Mouse (Mus musculus): ENCODE data around the gene Gm49339. TPM values are rescaled to one million over a fixed set of nuclear protein-coding genes. Genes with fewer than 3 reads are reported as not detected.
"Not testable (repeated sequence)": the region's sequence is repeated elsewhere in the genome, so short reads cannot be mapped to it uniquely, and the experiment has no call there.

The Gm49339 gene
- 1.2 and 1.6 TPM in 2 replicates for polyA plus RNA-seq (2012; rRNA removed)

DNA sequence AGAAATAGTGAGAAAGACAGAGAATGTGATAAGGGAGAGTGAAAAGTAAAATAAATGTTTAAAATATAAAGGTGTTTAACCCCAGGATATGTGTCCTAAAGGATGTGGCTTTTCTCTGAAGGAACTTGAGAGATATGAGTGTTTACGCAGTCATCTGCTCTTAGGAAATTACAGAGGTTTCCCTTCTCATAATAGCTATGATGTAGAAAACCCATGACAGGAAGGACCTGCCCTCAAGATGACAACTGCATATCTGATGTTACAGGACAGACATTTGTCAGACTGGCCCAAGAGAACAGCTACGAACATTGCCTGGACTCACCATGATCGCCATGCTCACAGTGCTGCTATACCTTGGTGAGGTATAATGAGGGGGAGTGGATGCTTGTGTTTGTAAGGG lies at the start of gene Gm49339, which contains the start of gene Lilr4b:
TSS of gene Gm49339 (plus strand) at position 216 of the 400 bp plus-strand sequence.
TSS of gene Lilr4b (plus strand) at position 236 of the 400 bp plus-strand sequence.
- H3K27me3 ChIP-seq (ENCODE audit: control insufficient read depth, insufficient read depth, low read length); H3K4me1 ChIP-seq (ENCODE audit: control insufficient read depth, insufficient read depth, insufficient read length, low read length); H3K27ac ChIP-seq (ENCODE audit: insufficient read depth, low read depth, low read length); H3K4me3 ChIP-seq (ENCODE audit: low read depth, low read length); H3K36me3 ChIP-seq (ENCODE audit: control insufficient read depth, insufficient read depth, low read length): not testable (repeated sequence)
- 86% methylated on average over 1 of the region's 3 CpGs for WGBS

DNA sequence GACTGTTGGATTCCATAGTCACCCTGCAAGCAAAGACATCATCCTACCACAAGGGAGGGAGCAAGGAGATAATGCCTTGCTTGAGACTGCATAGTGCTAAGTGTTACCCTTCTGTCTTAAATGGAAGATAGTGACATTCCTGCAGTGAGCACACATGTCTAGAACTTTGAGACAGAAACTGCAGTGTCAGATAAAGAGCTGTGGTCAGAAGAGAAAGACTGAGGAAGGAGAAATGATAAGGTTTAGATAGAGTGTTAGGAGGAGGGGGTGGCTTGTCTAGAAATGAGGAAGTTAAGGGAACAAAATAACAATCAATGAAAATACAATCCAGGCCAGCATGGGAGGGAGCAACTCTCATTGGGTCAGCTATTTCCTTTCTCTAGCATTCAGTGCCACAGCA lies 47.5 kb upstream of the Gm49339 start:
- Histone ChIP-seq H3K4me3 (ENCODE audit: low read depth, low read length) (no peak overlapping the region), H3K36me3 (ENCODE audit: control insufficient read depth, insufficient read depth, low read length) (no peaks in the 10 kb centered on the region), H3K27me3 (ENCODE audit: control insufficient read depth, insufficient read depth, low read length) (no peaks in the 10 kb centered on the region), H3K4me1 (ENCODE audit: control insufficient read depth, insufficient read depth, insufficient read length, low read length) (no peaks in the 10 kb centered on the region), H3K27ac (ENCODE audit: insufficient read depth, low read depth, low read length) (no peak overlapping the region)
- no peak for TF ChIP-seq CTCF (IDR thresholded peaks at IDR 0.05; ENCODE audit: extremely low read depth, insufficient read length, insufficient replicate concordance, low read depth, low read length)

DNA sequence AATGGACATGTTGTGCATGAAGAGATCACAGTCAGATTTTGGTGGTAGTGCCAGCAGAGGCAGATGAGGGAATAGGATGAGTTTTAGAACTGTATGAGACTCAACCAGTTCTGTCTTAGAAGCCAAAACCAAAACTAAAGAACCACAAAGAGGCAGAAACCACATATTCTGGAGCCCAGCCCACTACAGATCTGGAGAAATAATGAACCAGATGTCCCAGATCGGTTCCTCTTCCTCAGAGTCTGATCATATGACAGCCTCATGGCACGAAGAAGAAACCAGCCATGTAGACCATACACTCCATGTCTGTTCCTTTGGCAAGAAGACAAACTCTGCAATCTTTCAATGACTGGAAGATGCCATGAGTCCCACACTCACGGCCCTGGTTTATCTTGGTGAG lies 44.7 kb upstream of the Gm49339 start:
- TF ChIP-seq CTCF (IDR thresholded peaks at IDR 0.05; ENCODE audit: extremely low read depth, insufficient read length, insufficient replicate concordance, low read depth, low read length) (no peak), POLR2A (IDR thresholded peaks at IDR 0.05; ENCODE audit: low read depth, low read length) (no peak)
- H3K27ac ChIP-seq (ENCODE audit: insufficient read depth, low read depth, low read length) = no peak overlapping the region
- H3K4me3 ChIP-seq (ENCODE audit: low read depth, low read length) = no peak overlapping the region
- H3K27me3 ChIP-seq (ENCODE audit: control insufficient read depth, insufficient read depth, low read length) = no peaks in the 10 kb centered on the region
- H3K4me1 ChIP-seq (ENCODE audit: control insufficient read depth, insufficient read depth, insufficient read length, low read length) = no peaks in the 10 kb centered on the region
- 65% methylated on average over 3 of the region's 3 CpGs for WGBS
- H3K36me3 ChIP-seq (ENCODE audit: control insufficient read depth, insufficient read depth, low read length) = no peaks in the 10 kb centered on the region

DNA sequence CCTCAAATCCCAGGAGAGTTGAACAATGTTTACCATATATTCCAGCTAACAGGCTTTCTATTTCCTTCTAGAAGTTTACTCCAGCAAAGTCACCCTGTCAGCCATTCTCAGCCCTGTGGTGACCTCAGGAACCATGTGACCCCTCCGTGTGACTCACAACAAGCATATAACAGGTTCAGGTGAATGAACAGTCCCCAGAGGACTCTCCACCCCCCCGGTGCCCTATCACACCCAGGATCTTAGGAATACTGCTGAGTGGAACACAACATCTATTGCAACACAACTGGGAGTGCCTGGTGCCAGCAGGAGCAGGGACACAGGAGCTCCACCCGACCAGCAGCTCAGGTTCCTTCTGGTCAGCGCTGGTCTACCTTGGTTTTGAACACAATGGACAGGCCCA lies 28.8 kb upstream of the Gm49339 start:
- Histone ChIP-seq H3K36me3 (ENCODE audit: control insufficient read depth, insufficient read depth, low read length) (no peaks in the 10 kb centered on the region), H3K4me1 (ENCODE audit: control insufficient read depth, insufficient read depth, insufficient read length, low read length) (peaks cover 1% of the 10 kb centered on the region; the same call in 1 of the 2 replicates), H3K27me3 (ENCODE audit: control insufficient read depth, insufficient read depth, low read length) (no peaks in the 10 kb centered on the region; the same call in 1 of the 2 replicates), H3K27ac (ENCODE audit: insufficient read depth, low read depth, low read length) (no peak overlapping the region), H3K4me3 (ENCODE audit: low read depth, low read length) (no peak overlapping the region)
- 50% methylated on average over 4 of the region's 4 CpGs for WGBS
- no peak for TF ChIP-seq CTCF (IDR thresholded peaks at IDR 0.05; ENCODE audit: extremely low read depth, insufficient read length, insufficient replicate concordance, low read depth, low read length)
- TF ChIP-seq POLR2A (IDR thresholded peaks at IDR 0.05; ENCODE audit: low read depth, low read length) = no peak

DNA sequence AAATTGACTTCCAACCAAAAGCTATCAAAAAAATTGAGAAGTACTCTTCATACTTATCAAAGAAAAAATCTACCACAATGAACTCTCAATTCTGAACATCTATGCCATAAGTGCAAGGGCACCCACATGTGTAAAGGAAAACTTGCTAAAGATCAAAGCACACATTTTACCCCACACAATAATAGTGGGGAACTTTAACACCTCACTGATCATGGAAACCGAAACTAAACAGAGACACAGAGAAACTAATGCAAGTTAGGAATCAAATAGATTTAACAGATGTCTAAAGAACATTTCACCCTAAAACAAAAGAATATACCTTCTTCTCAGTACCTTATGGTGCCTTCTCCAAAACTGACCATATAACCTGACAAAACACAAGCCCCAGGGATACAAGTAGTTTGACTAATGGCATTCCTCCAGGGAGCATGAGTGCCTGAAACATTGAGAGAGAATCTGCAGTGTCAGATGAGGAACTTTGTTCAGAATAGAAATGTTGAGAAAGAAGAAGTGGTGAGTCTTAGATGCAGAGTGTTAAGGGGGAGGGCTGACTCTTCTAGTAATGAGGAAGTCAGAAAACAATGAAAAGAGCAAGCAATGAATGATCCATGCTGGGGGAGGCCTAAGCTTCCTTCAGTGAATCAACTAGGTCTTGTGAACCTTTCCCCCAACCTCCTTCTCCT lies 26.7 kb upstream of the Gm49339 start:
- H3K27me3 ChIP-seq (ENCODE audit: control insufficient read depth, insufficient read depth, low read length) = no peaks in the 10 kb centered on the region; the same call in 1 of the 2 replicates

GRCm38 (mm10) chr10:51454365-51454764 lies 26.0 kb upstream of the Gm49339 start:
- TF ChIP-seq POLR2A (IDR thresholded peaks at IDR 0.05; ENCODE audit: low read depth, low read length) (no peak), CTCF (IDR thresholded peaks at IDR 0.05; ENCODE audit: extremely low read depth, insufficient read length, insufficient replicate concordance, low read depth, low read length) (no peak)
- Histone ChIP-seq H3K36me3 (ENCODE audit: control insufficient read depth, insufficient read depth, low read length) (no peaks in the 10 kb centered on the region), H3K27ac (ENCODE audit: insufficient read depth, low read depth, low read length) (peak overlapping the region; percentile 80), H3K27me3 (ENCODE audit: control insufficient read depth, insufficient read depth, low read length) (no peaks in the 10 kb centered on the region; the same call in 1 of the 2 replicates), H3K4me3 (ENCODE audit: low read depth, low read length) (no peak overlapping the region), H3K4me1 (ENCODE audit: control insufficient read depth, insufficient read depth, insufficient read length, low read length) (peaks cover 1% of the 10 kb centered on the region; the same call in 1 of the 2 replicates)
- WGBS = 6% methylated on average over 1 of the region's 1 CpGs

More for the DNA sequence above, 26.7 kb upstream of the Gm49339 start:
- Histone ChIP-seq H3K4me3 (ENCODE audit: low read depth, low read length) (no peak overlapping the region), H3K36me3 (ENCODE audit: control insufficient read depth, insufficient read depth, low read length) (no peaks in the 10 kb centered on the region), H3K27ac (ENCODE audit: insufficient read depth, low read depth, low read length) (peak overlapping the region; percentile 80), H3K4me1 (ENCODE audit: control insufficient read depth, insufficient read depth, insufficient read length, low read length) (peaks cover 1% of the 10 kb centered on the region; the same call in 1 of the 2 replicates)
- TF ChIP-seq POLR2A (IDR thresholded peaks at IDR 0.05; ENCODE audit: low read depth, low read length) = no peak
- no peak for TF ChIP-seq CTCF (IDR thresholded peaks at IDR 0.05; ENCODE audit: extremely low read depth, insufficient read length, insufficient replicate concordance, low read depth, low read length)
- whole genome bisulfite sequencing = 71% methylated on average over 1 of the region's 1 CpGs

DNA sequence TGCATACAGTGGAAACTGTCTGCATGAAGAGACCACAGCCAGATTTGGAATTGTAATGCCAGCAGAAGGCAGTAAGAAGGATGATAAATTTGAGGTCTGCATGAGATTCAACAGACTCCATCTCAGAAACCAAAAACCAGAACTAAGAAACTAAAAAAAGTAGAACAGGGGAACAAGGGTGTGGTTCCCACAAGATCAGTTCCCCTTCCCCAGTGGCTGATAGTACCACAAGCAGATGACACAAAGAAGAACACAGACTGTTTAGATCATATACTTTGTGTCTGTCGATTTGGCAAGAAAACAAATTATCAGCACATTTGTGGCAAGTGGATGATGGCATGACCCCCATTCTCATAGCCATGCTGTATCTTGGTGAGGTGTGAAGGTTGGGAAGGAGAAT lies 24.6 kb upstream of the Gm49339 start:
- no peak for TF ChIP-seq CTCF (IDR thresholded peaks at IDR 0.05; ENCODE audit: extremely low read depth, insufficient read length, insufficient replicate concordance, low read depth, low read length)
- no peak for TF ChIP-seq POLR2A (IDR thresholded peaks at IDR 0.05; ENCODE audit: low read depth, low read length)
- peak overlapping the region; percentile 71 for H3K27ac ChIP-seq (ENCODE audit: insufficient read depth, low read depth, low read length)
- no peak overlapping the region for H3K4me3 ChIP-seq (ENCODE audit: low read depth, low read length)
- no peaks in the 10 kb centered on the region; the same call in 1 of the 2 replicates for H3K27me3 ChIP-seq (ENCODE audit: control insufficient read depth, insufficient read depth, low read length)
- 77% methylated on average over 1 of the region's 1 CpGs for WGBS
- H3K4me1 ChIP-seq (ENCODE audit: control insufficient read depth, insufficient read depth, insufficient read length, low read length) = peaks cover 1% of the 10 kb centered on the region; the same call in 1 of the 2 replicates
- H3K36me3 ChIP-seq (ENCODE audit: control insufficient read depth, insufficient read depth, low read length) = no peaks in the 10 kb centered on the region

All from small intestine, adult 2 months (tissue).